Mouse (Mus musculus): ENCODE results near the gene Cyp2c29. TPM values are rescaled to one million over a fixed set of nuclear protein-coding genes. Genes with fewer than 3 reads are reported as not detected.
"Not testable (repeated sequence)": the region's sequence is repeated elsewhere in the genome, so short reads cannot be mapped to it uniquely, and the experiment has no call there.

Cyp2c29 gene
- not detected for total RNA-seq (2022)

DNA sequence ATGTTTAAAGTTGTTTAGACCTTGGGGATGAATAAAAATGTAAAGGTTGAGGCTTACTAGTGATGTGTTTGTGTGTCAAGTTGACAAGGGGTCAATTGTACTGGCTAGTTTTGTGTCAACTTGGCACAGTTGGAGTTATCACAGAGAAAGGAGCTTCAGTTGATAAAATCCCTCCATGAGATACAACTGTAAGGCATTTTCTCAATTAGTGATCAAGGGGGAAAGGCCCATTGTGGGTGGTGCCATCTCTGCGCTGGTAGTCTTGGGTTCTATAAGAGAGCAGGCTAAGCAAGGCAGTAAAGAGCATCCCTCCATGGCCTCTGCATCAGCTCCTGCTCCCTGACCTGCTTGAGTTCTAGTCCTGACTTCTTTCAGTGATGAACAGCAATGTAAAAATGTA is at the start of gene Cyp2c29:
TSS of gene Cyp2c29 (plus strand) at position 301 of the 400 bp plus-strand sequence.
- DNase-seq (ENCODE audit: low spot score in 2 of 2): not testable (repeated sequence)

DNA sequence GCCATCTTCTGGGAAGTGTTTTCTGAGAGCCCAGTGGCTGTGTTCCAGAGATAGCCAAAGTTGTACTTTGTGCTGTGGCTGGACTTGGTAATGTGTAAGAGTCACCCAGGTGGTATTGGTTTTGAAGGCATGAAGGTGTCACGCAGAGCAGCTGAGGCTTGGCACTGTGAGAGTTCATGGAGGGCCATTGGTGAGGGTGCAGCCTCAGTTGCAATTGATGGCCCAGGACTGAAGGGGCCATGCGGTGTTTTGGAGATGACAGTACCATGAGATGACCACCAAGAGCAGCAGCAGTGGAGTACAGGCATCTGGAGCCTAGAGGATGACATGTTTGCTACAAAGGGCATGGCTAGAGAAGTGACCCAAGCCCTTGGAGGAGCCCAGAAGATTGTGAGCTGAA is 2.2 kb upstream of the Cyp2c29 start:
- DNase-seq (ENCODE audit: low spot score in 2 of 2): not testable (repeated sequence)

GRCm38 (mm10) chr19:39282801-39283200 is 13.6 kb downstream of the Cyp2c29 start:
- no peak for DNase-seq (ENCODE audit: low spot score in 2 of 2)

GRCm38 (mm10) chr19:39285637-39286036 is 16.4 kb downstream of the Cyp2c29 start:
- DNase-seq (ENCODE audit: low spot score in 2 of 2): no peak

- no peak for DNase-seq (ENCODE audit: low spot score in 2 of 2)
Measured at GRCm38 (mm10) chr19:39286825-39287224, 17.6 kb downstream of the Cyp2c29 start.

- DNase-seq (ENCODE audit: low spot score in 2 of 2): no peak
Measured at GRCm38 (mm10) chr19:39288978-39289377, 19.8 kb downstream of the Cyp2c29 start.

Other genes with a start within 250 kb of the Cyp2c29 start
- gene Cyp2c65, start 208.4 kb upstream of the Cyp2c29 start, total RNA-seq (2022): under 1 TPM in 3 of 4 experiments, not detected in 1; 0.18 to 0.47 (median 0.34) TPM
- not detected for gene Cyp2c66, start 155.5 kb upstream of the Cyp2c29 start, total RNA-seq (2022)
- gene Cyp2c38, start 193.7 kb downstream of the Cyp2c29 start, total RNA-seq (2022): not detected
- gene Cyp2c39, start 241.5 kb downstream of the Cyp2c29 start, total RNA-seq (2022): not detected